Mouse (Mus musculus) neural tube, embryonic 11.5 days (tissue): ENCODE measurements around the gene Dnah2. TPM values are rescaled to one million over a fixed set of nuclear protein-coding genes. Genes with fewer than 3 reads are reported as not detected.

Experiments
- ATAC-seq: fragments of 200-750 bp; cut with Nextera tagmentation; 2 replicates; pipeline ENCODE4 v1.8.0; 2017; ENCODE audit warnings: moderate number of reproducible peaks, mild to moderate bottlenecking, moderate TSS enrichment, moderate library complexity; ENCODE audit not compliant: insufficient read depth, low FRiP score, low TSS enrichment
- DNase-seq: peaks from one replicate; pipeline ENCODE4 v3.0.0-alpha.2; 2015; ENCODE audit warnings: low spot score
- H3K27ac ChIP-seq: fragments of 300-500 bp; sonication (generic); 2 replicates; pipeline ENCODE4 v1.5.1; 2014; ENCODE audit warnings: low read depth, mild to moderate bottlenecking, low read length
- H3K27me3 ChIP-seq: fragments of 300-500 bp; sonication (generic); 2 replicates; pipeline ENCODE4 v1.6.1; 2014; ENCODE audit warnings: mild to moderate bottlenecking, low read length, mixed read lengths; ENCODE audit not compliant: control insufficient read depth, insufficient read depth
- H3K36me3 ChIP-seq: fragments of 300-500 bp; sonication (generic); 2 replicates; pipeline ENCODE4 v1.6.1; 2014; ENCODE audit warnings: mild to moderate bottlenecking, low read length, moderate library complexity, mixed read lengths; ENCODE audit not compliant: control insufficient read depth, insufficient read depth
- H3K4me1 ChIP-seq: fragments of 300-500 bp; sonication (generic); 2 replicates; pipeline ENCODE4 v1.6.1; 2014; ENCODE audit warnings: low read length, mixed read lengths; ENCODE audit not compliant: control insufficient read depth, insufficient read depth
- H3K4me2 ChIP-seq: fragments of 300-500 bp; sonication (generic); 2 replicates; pipeline ENCODE4 v1.6.1; 2014; ENCODE audit warnings: low read depth, mild to moderate bottlenecking, moderate library complexity
- H3K4me3 ChIP-seq: fragments of 300-500 bp; sonication (generic); 2 replicates; pipeline ENCODE4 v1.5.1; 2014; ENCODE audit warnings: low read depth, low read length
- H3K9ac ChIP-seq: fragments of 300-500 bp; sonication (generic); 2 replicates; pipeline ENCODE4 v1.6.1; 2014; ENCODE audit warnings: mild to moderate bottlenecking, low read length
- H3K9me3 ChIP-seq: fragments of 300-500 bp; sonication (generic); 2 replicates; pipeline ENCODE4 v1.6.1; 2016; ENCODE audit warnings: low read length; ENCODE audit not compliant: control insufficient read depth
- WGBS: fragments of 180-500 bp; shearing (Covaris S2); extraction: QIAGEN DNeasy Blood & Tissue Kit; methylation state at CpG from one replicate; pipeline ENCODE4 v1.1.7; 2014; 5-methylcytosine and 5-hydroxymethylcytosine counted together
- polyA plus RNA-seq: library from polyadenylated mRNA; unstranded; fragments of >200 nt; fragmentation: Nextera tagmentation; extraction: Ambion mirVana; gene quantifications from 2 replicates; pipeline ENCODE4 v1.2.1, GENCODE M21; 2014

Gene Dnah2
- polyA plus RNA-seq, 1 experiment from 2014 or later, result 0.92 TPM

DNA sequence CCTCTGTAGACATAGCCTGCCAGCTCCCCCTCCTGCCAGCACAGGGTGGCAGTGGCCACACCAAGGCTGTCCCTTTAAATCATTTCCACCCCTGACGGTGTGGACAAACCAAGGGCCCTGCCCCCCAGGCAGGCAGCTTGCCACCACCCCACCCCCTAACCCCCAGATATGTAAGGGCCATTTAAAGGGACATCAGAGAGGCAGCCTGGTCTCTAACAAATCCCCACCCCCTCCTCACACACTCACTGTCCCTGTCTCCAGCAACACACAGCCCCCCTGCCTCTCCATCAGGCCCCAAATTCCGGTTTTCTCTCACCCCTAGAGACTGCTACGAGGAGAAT lies 133.6 kb downstream of the Dnah2 start:
- H3K4me3 ChIP-seq, result peak overlapping the region; percentile 81
- H3K27me3 ChIP-seq, result no peaks in the 10 kb centered on the region
- no peaks in the 10 kb centered on the region for H3K9me3 ChIP-seq
- H3K27ac ChIP-seq, result peak overlapping the region; percentile 100
- ATAC-seq (0 out of 2 replicates have a peak, but pooled peaks have one; percentile 6), DNase-seq (peak; percentile 71)
- H3K36me3 ChIP-seq, result no peaks in the 10 kb centered on the region; the same call in 1 of the 2 replicates
- peaks cover 55% of the 10 kb centered on the region for H3K4me1 ChIP-seq
- WGBS, result 0% methylated on average over 3 of the region's 3 CpGs
- H3K9ac ChIP-seq, result peak overlapping the region; percentile 98
- H3K4me2 ChIP-seq, result peak overlapping the region; percentile 94

DNA sequence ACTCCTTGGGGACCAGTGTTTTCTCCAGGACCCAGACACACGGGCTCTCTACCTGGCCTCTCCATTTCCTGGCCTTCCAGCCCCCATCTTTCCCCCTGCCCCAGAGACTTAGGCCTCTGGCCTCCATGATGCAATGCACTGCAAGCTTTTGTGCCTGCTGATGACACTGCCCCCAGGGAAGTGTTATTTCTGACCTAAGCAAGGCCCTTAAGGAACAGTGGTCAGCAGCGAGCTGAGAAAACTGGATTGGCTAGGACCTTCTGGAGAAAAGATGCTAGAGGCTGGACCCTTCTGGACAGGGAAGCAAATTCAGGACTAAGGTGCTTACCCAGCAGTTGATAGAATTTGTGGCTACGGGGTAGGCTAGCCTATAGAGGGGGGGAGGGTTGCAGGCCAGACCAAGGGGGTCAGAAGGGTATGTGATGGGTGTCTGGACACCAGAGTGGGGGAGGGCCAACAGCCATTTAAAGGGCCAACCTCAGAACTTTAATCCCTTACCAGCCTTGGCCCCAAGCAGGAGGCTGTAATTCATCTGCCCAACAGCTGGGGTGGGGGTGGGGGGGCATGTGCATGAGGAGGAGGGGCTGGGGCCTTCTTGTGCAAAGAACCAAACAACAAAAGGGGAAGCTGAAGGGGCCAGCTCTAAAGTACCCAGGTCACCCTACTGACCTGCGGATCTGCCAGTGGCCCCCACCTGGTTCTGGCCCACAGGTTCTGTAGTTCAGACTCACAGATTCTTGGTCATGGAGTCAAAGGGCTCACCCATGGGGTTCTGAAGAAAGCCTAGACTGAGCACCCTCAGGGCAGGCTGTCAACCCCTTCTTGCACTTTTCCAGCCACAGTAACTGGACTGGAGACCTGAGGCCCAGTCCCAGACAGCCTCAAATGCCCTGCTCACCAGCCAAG lies 134.2 kb downstream of the Dnah2 start:
- DNase-seq, result peak; percentile 35
- Histone ChIP-seq H3K9ac (peak overlapping the region; percentile 98), H3K4me2 (peak overlapping the region; percentile 94), H3K4me1 (peaks cover 50% of the 10 kb centered on the region), H3K36me3 (no peaks in the 10 kb centered on the region; the same call in 1 of the 2 replicates), H3K27me3 (no peaks in the 10 kb centered on the region), H3K4me3 (peak overlapping the region; percentile 81), H3K27ac (peak overlapping the region; percentile 100), H3K9me3 (no peaks in the 10 kb centered on the region)
- 9% methylated on average over 4 of the region's 4 CpGs for WGBS
- no peak for ATAC-seq

DNA sequence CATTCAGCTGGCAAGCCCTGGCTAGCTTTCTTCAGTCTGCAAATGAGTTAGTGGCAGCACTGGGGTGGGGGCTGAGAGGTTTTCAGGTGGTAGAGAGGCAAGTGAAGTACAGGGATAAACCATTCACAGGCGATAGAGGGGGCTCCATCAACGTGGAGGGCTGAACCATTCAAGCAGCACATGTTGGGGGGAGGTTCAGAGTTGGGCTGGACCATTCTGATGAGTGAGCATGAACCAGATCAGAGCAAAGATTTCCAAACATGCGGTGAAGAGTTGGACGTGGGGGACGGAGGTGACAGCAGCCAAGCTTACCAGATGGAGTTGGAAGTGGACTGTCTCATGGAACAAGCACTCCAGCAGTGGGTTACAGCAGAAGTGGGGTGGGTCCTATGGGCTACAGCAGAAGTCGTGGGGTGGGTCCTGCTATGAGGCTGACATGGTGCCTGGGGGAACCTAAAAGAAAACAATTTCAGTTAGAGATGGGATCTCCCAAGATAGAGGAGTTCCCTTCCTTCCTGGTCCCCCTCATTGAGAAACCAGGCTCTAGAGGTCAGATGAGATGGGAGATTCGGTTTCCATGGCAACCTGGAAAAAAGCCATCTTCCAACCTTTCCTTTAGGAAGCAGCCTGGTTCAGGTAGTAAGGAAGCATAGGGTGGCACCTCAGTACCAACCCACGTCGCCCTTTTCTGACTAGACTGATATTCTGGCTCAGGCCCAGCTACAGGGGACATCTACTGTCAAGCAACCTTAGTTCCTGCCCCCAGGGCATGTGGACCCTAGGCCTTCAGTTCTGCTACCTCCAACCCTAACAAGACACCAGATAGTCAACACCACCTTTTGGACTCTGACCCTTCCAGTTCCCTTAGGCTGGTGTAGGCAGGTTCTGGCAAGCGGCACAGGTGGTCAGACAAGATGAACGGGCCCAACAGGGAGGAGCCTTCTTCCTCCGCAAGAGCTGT lies 135.4 kb downstream of the Dnah2 start, which contains the start of gene Kdm6b:
TSS of gene Kdm6b (minus strand) at position 455 of the 961 bp plus-strand sequence.
- H3K9me3 ChIP-seq, result no peaks in the 10 kb centered on the region
- ATAC-seq (no peak), DNase-seq (peak; percentile 72)
- H3K27me3 ChIP-seq, result no peaks in the 10 kb centered on the region
- H3K27ac ChIP-seq, result peak within 1 kb of the TSS; percentile 100
- peak within 1 kb of the TSS; percentile 98 for H3K9ac ChIP-seq
- H3K4me3 ChIP-seq, result peak within 1 kb of the TSS; percentile 81
- H3K4me1 ChIP-seq, result peaks cover 44% of the 10 kb centered on the region
- WGBS, result 47% methylated on average over 12 of the region's 12 CpGs
- no peaks in the 10 kb centered on the region; the same call in 1 of the 2 replicates for H3K36me3 ChIP-seq
- peak within 1 kb of the TSS; percentile 94 for H3K4me2 ChIP-seq

DNA sequence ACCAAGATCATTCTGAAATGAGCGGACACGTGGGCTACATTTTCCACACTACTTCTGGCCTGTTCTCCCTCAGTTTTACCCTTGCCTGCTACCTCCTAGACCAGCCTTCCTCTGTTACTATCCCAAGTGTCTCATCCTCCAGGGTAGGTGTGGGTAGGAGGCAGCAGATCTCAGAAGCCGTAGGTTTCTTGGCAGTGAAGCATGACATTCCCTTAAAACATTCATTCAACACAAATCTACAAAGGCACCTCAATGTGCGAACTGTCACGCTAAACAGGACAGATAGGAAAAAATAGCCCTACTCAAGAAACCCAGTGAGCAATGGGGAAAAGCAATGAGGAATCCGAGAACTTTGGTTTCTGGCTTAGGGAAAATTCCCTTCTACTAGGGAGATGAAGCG lies 136.4 kb downstream of the Dnah2 start:
- peak overlapping the region; percentile 81 for H3K4me3 ChIP-seq
- peaks cover 6% of the 10 kb centered on the region for H3K36me3 ChIP-seq
- H3K27me3 ChIP-seq, result no peaks in the 10 kb centered on the region
- peak overlapping the region; percentile 94 for H3K4me2 ChIP-seq
- H3K27ac ChIP-seq, result peak overlapping the region; percentile 84
- WGBS, result 67% methylated on average over 7 of the region's 7 CpGs
- peak overlapping the region; percentile 74 for H3K9ac ChIP-seq
- peaks cover 53% of the 10 kb centered on the region for H3K4me1 ChIP-seq
- ATAC-seq, result no peak
- DNase-seq, result no peak
- H3K9me3 ChIP-seq, result no peaks in the 10 kb centered on the region

DNA sequence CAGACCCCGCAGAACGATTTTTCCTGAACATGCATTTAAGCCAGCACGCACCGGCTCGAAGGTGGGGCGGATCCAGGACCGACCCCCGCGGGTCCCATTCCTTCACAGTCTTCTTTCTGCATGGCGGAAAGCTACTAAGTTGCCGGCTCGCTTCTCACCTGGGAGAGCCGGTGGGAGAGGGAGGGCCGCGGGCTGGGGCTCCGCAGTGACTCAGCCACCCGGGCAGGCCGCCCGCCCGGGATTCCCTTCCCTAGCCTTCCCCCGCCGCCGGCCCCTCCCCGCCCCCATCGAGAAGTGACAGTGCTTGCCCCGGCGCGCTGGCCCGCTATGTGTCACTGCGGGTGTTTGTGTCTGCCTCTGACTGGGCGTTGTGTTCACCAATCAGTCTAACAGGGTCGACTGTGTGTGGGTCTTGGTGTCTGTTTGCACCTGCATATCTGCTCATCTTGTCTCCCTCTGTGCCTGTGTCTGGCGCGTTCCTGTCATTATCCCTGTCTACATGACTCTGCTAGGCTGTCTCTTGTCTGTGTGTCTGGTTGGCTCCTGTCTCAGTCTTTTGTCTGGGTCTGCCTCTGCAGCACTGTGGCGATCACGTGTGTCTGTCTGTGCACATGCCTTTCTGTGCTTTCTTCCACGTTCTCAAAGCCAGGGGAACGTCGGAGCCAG lies 137.2 kb downstream of the Dnah2 start:
- Histone ChIP-seq H3K4me3 (peak overlapping the region; percentile 89), H3K36me3 (peaks cover 13% of the 10 kb centered on the region), H3K4me1 (peaks cover 50% of the 10 kb centered on the region), H3K9ac (peak overlapping the region; percentile 74), H3K27ac (peak overlapping the region; percentile 84), H3K9me3 (no peaks in the 10 kb centered on the region), H3K4me2 (peak overlapping the region; percentile 94), H3K27me3 (no peaks in the 10 kb centered on the region)
- DNase-seq (peak; percentile 70), ATAC-seq (no peak)
- WGBS, result under 1% methylated on average over 37 of the region's 39 CpGs

DNA sequence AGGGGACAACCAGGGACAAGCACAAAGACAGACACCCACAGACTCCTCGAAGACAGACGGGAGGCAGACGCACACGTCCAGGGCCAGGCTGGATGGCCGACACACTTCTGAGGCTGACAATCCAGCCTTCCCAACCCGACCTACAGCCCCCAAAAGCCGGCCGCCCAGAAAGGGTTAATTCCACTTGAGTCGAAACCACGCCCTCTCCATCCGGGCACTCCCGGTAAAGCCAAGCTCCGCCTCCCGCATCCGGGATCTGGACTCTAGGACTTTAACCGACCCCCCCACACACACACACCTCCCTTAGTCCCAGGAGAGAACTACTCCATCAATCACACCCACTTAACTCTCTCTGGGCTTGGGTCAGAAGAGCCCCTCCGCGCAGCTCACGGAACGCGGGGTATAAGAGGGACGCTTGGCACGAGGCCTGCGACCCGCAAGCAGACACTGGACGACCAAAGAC lies 137.8 kb downstream of the Dnah2 start:
- under 1% methylated on average over 26 of the region's 26 CpGs for WGBS
- Histone ChIP-seq H3K27ac (peak overlapping the region; percentile 84), H3K27me3 (no peaks in the 10 kb centered on the region), H3K9ac (peak overlapping the region; percentile 74), H3K4me1 (peaks cover 47% of the 10 kb centered on the region), H3K4me3 (peak overlapping the region; percentile 89), H3K4me2 (peak overlapping the region; percentile 94), H3K9me3 (no peaks in the 10 kb centered on the region), H3K36me3 (peaks cover 18% of the 10 kb centered on the region)
- ATAC-seq, result peak; percentile 45
- DNase-seq, result peak; percentile 98

DNA sequence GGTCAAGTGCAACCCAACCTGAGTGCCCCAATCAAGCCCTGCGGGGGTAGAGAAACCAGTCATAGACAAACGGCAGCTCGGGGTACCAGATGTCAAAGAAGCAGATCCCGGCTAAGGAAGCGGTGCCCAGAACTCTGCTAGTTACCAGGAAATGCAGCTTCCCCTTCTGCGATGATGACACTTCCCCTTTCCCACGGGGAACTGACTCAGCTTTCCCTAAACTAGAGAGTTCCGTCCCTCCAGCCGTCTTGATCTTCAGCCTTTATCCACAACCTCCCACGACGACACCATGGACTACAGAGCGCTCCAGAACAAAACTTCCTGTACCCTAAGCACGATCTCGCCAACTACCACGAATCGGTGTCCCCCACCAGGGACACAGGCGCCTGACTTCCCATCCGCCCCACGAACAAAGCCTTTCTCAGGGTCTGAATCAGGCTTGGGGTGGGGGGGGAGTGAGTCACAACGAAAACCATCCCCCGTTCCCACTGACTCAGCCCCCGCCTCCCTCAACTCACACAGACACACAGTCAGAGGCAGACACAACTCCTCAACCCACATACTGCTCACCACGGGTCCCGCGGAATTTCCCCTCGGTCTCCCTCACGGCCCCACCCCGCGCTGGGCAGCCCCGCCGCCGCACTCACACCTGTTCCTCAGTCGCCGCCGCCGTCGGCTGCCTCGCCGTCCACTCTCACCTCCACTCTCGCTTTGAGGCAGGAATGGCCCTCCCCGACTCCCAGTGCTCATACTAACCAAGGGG lies 138.4 kb downstream of the Dnah2 start:
- Histone ChIP-seq H3K4me2 (peak overlapping the region; percentile 94), H3K4me1 (peaks cover 47% of the 10 kb centered on the region), H3K27me3 (no peaks in the 10 kb centered on the region), H3K4me3 (peak overlapping the region; percentile 89), H3K27ac (peak overlapping the region; percentile 84), H3K9ac (peak overlapping the region; percentile 74), H3K36me3 (peaks cover 24% of the 10 kb centered on the region), H3K9me3 (no peaks in the 10 kb centered on the region)
- WGBS, result 0% methylated on average over 41 of the region's 41 CpGs
- ATAC-seq (no peak), DNase-seq (no peak)
